Comparison of ENCODE assay signal across 17 mouse cellular contexts in the genomic region with DNA sequence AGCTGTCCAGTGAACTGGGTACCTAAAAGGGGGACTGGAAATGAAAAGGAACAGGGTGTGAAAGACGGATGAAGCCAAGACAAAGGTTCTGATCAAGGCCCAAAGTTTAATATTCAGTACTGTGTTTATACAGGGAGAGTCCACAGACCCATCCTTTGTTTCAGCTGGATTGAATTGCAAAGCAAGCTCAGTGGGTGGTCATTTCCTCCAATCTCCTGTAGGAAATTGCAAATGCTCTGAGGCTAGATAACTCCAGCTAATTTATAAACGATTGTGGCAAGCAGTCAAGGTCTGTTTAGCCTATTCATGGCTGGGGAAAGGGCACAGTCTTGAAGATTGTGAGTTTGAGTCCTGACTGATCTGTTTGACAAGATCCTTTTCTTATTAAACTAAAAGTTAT.
"Had no signal": no experiment of that assay in that cellular context is flagged by ENCODE, and none has a peak within 500 bp of the region (broad histone marks: within the 10 kb centered on the region; RNA-seq: fewer than 3 reads in every experiment).

No protein-coding gene starts in this region.

- DNase-seq: kidney, adult 9 months; kidney, postnatal 14 days; kidney, postnatal 4 days; left cerebral cortex, postnatal 4 days; liver, postnatal 0 days; lung, postnatal 14 days; lung, postnatal 4 days; thymus, adult 18-20 months; thymus, postnatal 36 days had no signal

- H3K4me2 ChIP-seq: limb, embryonic 12.5 days; limb, embryonic 15.5 days; liver, embryonic 11.5 days; lung, embryonic 15.5 days; midbrain, embryonic 12.5 days; neural tube, embryonic 12.5 days; neural tube, embryonic 15.5 days had no signal

- H3K4me3 ChIP-seq: limb, embryonic 12.5 days; limb, embryonic 15.5 days; lung, embryonic 15.5 days; midbrain, embryonic 12.5 days; neural tube, embryonic 12.5 days; neural tube, embryonic 15.5 days had no signal

- H3K36me3 ChIP-seq: limb, embryonic 12.5 days; limb, embryonic 15.5 days; lung, embryonic 15.5 days; midbrain, embryonic 12.5 days; neural tube, embryonic 12.5 days; neural tube, embryonic 15.5 days had no signal

- H3K4me1 ChIP-seq: limb, embryonic 12.5 days; limb, embryonic 15.5 days; lung, embryonic 15.5 days; neural tube, embryonic 12.5 days; neural tube, embryonic 15.5 days had no signal

- H3K27ac ChIP-seq: limb, embryonic 12.5 days; limb, embryonic 15.5 days; liver, embryonic 14.5 days; lung, embryonic 15.5 days; midbrain, embryonic 12.5 days; neural tube, embryonic 12.5 days; neural tube, embryonic 15.5 days had no signal

- H3K27me3 ChIP-seq: limb, embryonic 12.5 days; limb, embryonic 15.5 days; lung, embryonic 15.5 days; midbrain, embryonic 12.5 days; neural tube, embryonic 12.5 days; neural tube, embryonic 15.5 days had no signal

- H3K9me3 ChIP-seq: limb, embryonic 12.5 days; limb, embryonic 15.5 days; lung, embryonic 15.5 days; midbrain, embryonic 12.5 days; neural tube, embryonic 12.5 days; neural tube, embryonic 15.5 days had no signal

- ATAC-seq: liver, postnatal 0 days had no signal

- H3K9ac ChIP-seq: limb, embryonic 12.5 days; limb, embryonic 15.5 days; liver, embryonic 14.5 days; liver, postnatal 0 days; lung, embryonic 15.5 days; midbrain, embryonic 12.5 days; neural tube, embryonic 12.5 days; neural tube, embryonic 15.5 days had no signal
